Mouse (Mus musculus) lung, embryonic 14.5 days (tissue): Measurements from ENCODE around the gene Ammecr1. TPM values are rescaled to one million over a fixed set of nuclear protein-coding genes. Genes with fewer than 3 reads are reported as not detected.

Source experiments
- ATAC-seq: fragments of 200-750 bp; cut with Nextera tagmentation; 2 replicates; pipeline ENCODE4 v1.8.0; 2017; ENCODE audit warnings: mild to moderate bottlenecking, moderate TSS enrichment, moderate library complexity; ENCODE audit not compliant: insufficient read depth
- DNase-seq: peaks from one replicate; pipeline ENCODE4 v3.0.0-alpha.2; 2015
- H3K27ac ChIP-seq: fragments of 300-500 bp; sonication (generic); 2 replicates; pipeline ENCODE4 v1.5.1; 2014; ENCODE audit warnings: low read depth, mild to moderate bottlenecking, moderate library complexity
- H3K27me3 ChIP-seq: fragments of 300-500 bp; sonication (generic); 2 replicates; pipeline ENCODE4 v1.6.1; 2014; ENCODE audit warnings: low read length, control low read depth; ENCODE audit not compliant: insufficient read depth
- H3K36me3 ChIP-seq: fragments of 300-500 bp; sonication (generic); 2 replicates; pipeline ENCODE4 v1.6.1; 2014; ENCODE audit warnings: control low read depth; ENCODE audit not compliant: insufficient read depth
- H3K4me1 ChIP-seq: fragments of 300-500 bp; sonication (generic); 2 replicates; pipeline ENCODE4 v1.6.1; 2014; ENCODE audit warnings: antibody characterized with exemption, control low read depth; ENCODE audit not compliant: insufficient read depth
- H3K4me2 ChIP-seq: fragments of 300-500 bp; sonication (generic); 2 replicates; pipeline ENCODE4 v1.6.1; 2014; ENCODE audit warnings: mild to moderate bottlenecking
- H3K4me3 ChIP-seq: fragments of 300-500 bp; sonication (generic); 2 replicates; pipeline ENCODE4 v1.5.1; 2014; ENCODE audit warnings: low read depth, low read length
- H3K9ac ChIP-seq: fragments of 300-500 bp; sonication (generic); 2 replicates; pipeline ENCODE4 v1.6.1; 2014
- H3K9me3 ChIP-seq: fragments of 300-500 bp; sonication (generic); 2 replicates; pipeline ENCODE4 v1.6.1; 2016; ENCODE audit warnings: low read depth, low read length, control low read depth
- CTCF ChIP-seq: IDR thresholded peaks from 2 replicates; pipeline ENCODE4 v1.5.1; 2016; ENCODE audit warnings: antibody characterized with exemption, low read depth
- WGBS: fragments of 180-500 bp; shearing (Covaris S2); extraction: QIAGEN DNeasy Blood & Tissue Kit; methylation state at CpG from one replicate; pipeline ENCODE4 v1.1.7; 2014; 5-methylcytosine and 5-hydroxymethylcytosine counted together
- polyA plus RNA-seq: library from polyadenylated mRNA; unstranded; fragments of >200 nt; fragmentation: Nextera tagmentation; extraction: Ambion mirVana; gene quantifications from 2 replicates; pipeline ENCODE4 v1.2.1, GENCODE M21; 2014

Ammecr1 gene
- polyA plus RNA-seq, 1 experiment from 2014 or later, result 16.4 TPM

DNA sequence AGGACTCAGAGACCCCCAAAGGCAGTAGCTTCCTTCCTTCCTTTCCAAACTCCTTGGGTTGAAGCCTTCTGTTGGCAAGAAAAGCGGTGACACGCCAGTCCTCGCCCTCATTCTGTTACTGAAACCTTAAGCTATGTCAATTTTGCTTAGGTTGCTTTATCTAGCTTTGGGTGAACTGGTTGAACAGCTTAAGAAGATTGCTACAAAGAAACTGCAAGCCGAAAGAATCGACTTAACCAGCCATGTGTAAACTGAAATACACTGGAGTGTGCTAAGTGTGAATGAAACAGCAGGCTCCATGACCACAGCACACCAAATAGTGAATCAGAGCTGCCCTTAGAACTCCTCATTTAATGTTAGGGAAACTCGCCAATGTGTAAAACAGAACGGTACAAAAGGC, 80.6 kb downstream of the Ammecr1 start:
- DNase-seq (no peak), ATAC-seq (no peak)
- no peaks in the 10 kb centered on the region; the same call in 1 of the 2 replicates for H3K27me3 ChIP-seq
- no peak overlapping the region for H3K4me2 ChIP-seq
- no peak overlapping the region for H3K27ac ChIP-seq
- no peaks in the 10 kb centered on the region for H3K4me1 ChIP-seq
- WGBS, result 80% methylated on average over 7 of the region's 7 CpGs
- H3K36me3 ChIP-seq, result no peaks in the 10 kb centered on the region
- no peak for TF ChIP-seq CTCF
- H3K4me3 ChIP-seq, result no peak overlapping the region
- no peak overlapping the region for H3K9ac ChIP-seq
- no peaks in the 10 kb centered on the region for H3K9me3 ChIP-seq

DNA sequence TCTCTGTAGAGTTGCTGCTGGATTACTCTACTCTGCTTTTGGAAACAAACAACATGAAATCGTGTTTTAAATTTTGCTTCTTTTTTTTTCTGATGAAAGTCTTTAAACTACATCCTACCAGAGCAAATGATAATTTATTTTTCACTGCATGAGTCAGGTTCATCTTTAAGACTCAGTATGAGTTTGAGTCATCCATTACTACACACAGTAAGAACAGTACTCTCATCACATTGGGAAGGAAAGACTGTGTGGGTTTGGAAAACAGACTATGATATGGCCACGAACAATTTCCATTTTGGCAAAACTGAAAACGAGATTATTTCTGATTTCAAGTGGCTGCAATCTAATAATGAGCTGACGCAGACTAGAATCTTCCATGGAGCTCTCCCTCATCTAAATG, 82.9 kb downstream of the Ammecr1 start:
- DNase-seq (no peak), ATAC-seq (no peak)
- no peak overlapping the region for H3K9ac ChIP-seq
- no peaks in the 10 kb centered on the region for H3K9me3 ChIP-seq
- H3K4me1 ChIP-seq, result no peaks in the 10 kb centered on the region
- WGBS, result 80% methylated on average over 4 of the region's 4 CpGs
- H3K27ac ChIP-seq, result no peak overlapping the region
- H3K4me3 ChIP-seq, result no peak overlapping the region
- no peak overlapping the region for H3K4me2 ChIP-seq
- H3K27me3 ChIP-seq, result no peaks in the 10 kb centered on the region
- no peaks in the 10 kb centered on the region for H3K36me3 ChIP-seq
- no peak for TF ChIP-seq CTCF

DNA sequence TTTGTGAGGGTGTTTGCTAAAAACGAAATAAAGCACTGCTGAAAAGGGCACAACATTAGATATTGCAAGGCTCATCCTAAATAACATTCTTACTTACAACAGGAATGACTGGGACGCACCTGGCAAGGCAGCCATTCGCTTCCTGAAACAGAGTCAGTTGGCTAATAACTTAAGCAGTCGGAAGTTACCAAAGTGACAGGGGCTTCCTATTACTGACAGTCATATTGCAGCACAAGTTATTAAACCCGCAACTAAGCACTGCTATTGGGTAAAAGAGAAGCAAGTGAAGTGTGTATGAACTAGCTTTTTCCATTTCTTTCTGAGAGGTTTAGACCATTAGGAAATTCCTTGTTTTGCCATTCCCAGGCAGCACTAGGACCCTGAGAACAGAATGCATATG, 84.3 kb downstream of the Ammecr1 start:
- H3K36me3 ChIP-seq, result no peaks in the 10 kb centered on the region
- no peaks in the 10 kb centered on the region for H3K27me3 ChIP-seq
- ATAC-seq (no peak), DNase-seq (no peak)
- no peak overlapping the region for H3K4me3 ChIP-seq
- WGBS, result 85% methylated on average over 5 of the region's 5 CpGs
- H3K4me1 ChIP-seq, result no peaks in the 10 kb centered on the region
- H3K9me3 ChIP-seq, result no peaks in the 10 kb centered on the region
- no peak overlapping the region for H3K4me2 ChIP-seq
- no peak for TF ChIP-seq CTCF
- no peak overlapping the region for H3K27ac ChIP-seq
- no peak overlapping the region for H3K9ac ChIP-seq

DNA sequence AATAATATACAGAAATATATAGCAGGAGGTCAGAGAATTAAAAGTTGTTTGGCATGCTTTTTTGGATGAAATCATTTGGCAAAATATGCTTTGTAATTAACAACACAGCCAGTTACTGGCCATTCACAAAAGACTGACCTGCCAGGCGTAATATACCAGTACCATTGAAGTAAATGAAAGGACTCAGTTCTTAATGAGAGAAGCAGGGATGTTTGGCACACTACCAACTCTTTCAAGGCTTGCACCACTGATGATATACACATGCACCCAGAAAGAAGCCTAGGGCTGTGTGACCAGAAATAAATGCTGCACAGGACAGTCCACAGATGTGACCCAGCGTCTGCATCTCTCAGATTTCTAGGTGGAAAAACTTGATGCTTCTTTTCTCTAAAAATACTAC, 96.7 kb downstream of the Ammecr1 start:
- Histone ChIP-seq H3K27me3 (no peaks in the 10 kb centered on the region), H3K9me3 (no peaks in the 10 kb centered on the region), H3K4me1 (no peaks in the 10 kb centered on the region), H3K4me3 (no peak overlapping the region), H3K4me2 (no peak overlapping the region), H3K36me3 (no peaks in the 10 kb centered on the region), H3K27ac (no peak overlapping the region), H3K9ac (no peak overlapping the region)
- no peak for TF ChIP-seq CTCF
- peak; percentile 35 for DNase-seq
- WGBS, result 73% methylated on average over 2 of the region's 2 CpGs
- no peak for ATAC-seq

DNA sequence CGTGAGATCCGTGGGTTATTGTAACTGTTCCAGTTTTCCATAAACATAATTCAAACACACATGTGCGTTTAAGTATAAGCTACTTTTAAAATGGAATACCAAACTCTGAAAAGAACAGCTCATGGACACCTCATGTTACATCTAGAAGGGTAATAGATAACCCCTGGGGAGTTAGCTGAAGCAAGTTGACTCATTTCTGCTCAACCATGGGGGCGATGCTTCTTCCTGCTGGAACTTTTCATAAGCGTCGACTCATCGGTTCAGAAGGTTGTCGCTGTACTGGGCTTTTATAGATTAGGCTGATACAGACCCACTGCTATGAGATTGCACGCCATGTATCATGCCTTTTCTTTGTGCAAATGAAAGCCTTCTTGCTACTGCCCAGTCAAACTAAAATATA, 118.5 kb downstream of the Ammecr1 start:
- no peak for TF ChIP-seq CTCF
- H3K4me3 ChIP-seq, result no peak overlapping the region
- H3K27me3 ChIP-seq, result no peaks in the 10 kb centered on the region
- WGBS, result 82% methylated on average over 9 of the region's 9 CpGs
- no peaks in the 10 kb centered on the region for H3K4me1 ChIP-seq
- no peaks in the 10 kb centered on the region for H3K36me3 ChIP-seq
- H3K27ac ChIP-seq, result no peak overlapping the region
- no peak overlapping the region for H3K4me2 ChIP-seq
- DNase-seq, result no peak
- H3K9ac ChIP-seq, result no peak overlapping the region
- no peak for ATAC-seq
- H3K9me3 ChIP-seq, result no peaks in the 10 kb centered on the region

DNA sequence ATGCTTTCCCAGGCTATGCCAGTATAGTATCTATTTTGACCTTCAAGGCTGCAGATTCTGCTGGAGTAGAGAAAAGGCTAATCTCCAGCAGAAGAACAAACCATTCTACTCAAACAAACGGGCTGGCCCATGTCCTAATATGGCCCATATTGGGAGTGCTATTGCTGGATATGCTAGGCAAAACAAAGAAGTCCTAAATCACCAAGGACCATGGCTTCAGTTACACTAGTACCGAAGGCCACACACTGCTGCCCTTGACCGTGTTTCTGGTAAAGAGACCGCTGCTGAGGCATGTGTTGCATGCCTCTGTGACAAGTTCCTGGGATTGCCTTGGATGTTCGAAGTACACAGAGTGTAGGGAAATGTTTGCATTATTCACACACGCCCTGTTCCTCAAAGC, 120.3 kb downstream of the Ammecr1 start:
- ATAC-seq (no peak), DNase-seq (no peak)
- Histone ChIP-seq H3K27me3 (no peaks in the 10 kb centered on the region), H3K4me1 (no peaks in the 10 kb centered on the region), H3K4me2 (no peak overlapping the region), H3K9ac (no peak overlapping the region), H3K9me3 (no peaks in the 10 kb centered on the region), H3K4me3 (no peak overlapping the region), H3K27ac (no peak overlapping the region), H3K36me3 (no peaks in the 10 kb centered on the region)
- 77% methylated on average over 6 of the region's 6 CpGs for WGBS
- no peak for TF ChIP-seq CTCF

DNA sequence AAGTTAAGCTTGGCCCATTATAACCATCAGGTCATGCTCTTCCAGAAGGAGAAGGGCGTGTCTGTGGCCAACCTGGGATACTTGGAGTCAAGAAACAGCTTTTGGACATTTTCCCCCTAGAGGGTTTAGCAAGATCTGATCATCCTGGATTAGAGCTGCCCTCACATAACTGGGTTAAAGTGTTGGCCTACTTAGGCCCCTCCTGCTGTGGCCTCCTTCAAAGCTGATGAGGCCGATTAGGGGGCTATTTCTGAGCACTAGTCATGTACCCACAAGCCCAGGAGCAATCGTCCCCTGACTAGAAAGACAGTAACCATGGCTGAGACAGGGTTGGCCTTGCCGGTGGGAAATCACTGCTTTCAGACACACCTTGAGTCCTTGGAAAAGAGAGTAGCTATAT, 124.6 kb downstream of the Ammecr1 start:
- H3K9me3 ChIP-seq, result no peaks in the 10 kb centered on the region
- ATAC-seq (no peak), DNase-seq (no peak)
- H3K36me3 ChIP-seq, result no peaks in the 10 kb centered on the region
- H3K27me3 ChIP-seq, result no peaks in the 10 kb centered on the region
- no peak overlapping the region for H3K9ac ChIP-seq
- TF ChIP-seq CTCF, result no peak
- H3K4me3 ChIP-seq, result no peak overlapping the region
- WGBS, result 86% methylated on average over 4 of the region's 4 CpGs
- H3K4me1 ChIP-seq, result no peaks in the 10 kb centered on the region
- H3K4me2 ChIP-seq, result no peak overlapping the region
- no peak overlapping the region for H3K27ac ChIP-seq

DNA sequence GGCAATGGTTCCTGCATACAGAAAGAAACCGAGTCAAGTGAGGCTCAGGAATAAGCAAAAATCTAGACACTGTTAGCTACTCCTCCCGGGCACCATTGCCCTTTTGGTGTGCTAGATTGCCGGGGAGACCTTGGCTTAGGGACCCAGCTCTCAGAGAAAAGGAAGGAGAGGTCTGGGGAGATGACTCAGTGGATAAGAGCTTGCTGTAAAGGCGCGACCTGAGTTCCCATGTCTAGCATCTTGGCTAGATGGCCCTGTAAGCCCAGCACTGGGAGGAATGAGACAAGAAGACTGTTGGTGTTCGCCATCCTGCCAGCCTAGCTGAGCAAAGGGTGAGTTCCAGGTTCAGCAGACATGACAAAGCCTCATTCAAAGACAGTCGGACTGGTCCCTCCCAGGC, 127.1 kb downstream of the Ammecr1 start:
- Histone ChIP-seq H3K9ac (no peak overlapping the region), H3K4me3 (no peak overlapping the region), H3K27me3 (no peaks in the 10 kb centered on the region), H3K9me3 (no peaks in the 10 kb centered on the region), H3K27ac (no peak overlapping the region), H3K4me2 (no peak overlapping the region), H3K4me1 (no peaks in the 10 kb centered on the region), H3K36me3 (no peaks in the 10 kb centered on the region)
- WGBS, result 86% methylated on average over 7 of the region's 7 CpGs
- no peak for TF ChIP-seq CTCF
- ATAC-seq (no peak), DNase-seq (no peak)
